Mouse (Mus musculus) cortical plate, adult 2 months (tissue): ENCODE results near the gene Naglu.

Experiments
- CTCF ChIP-seq: fragments of 200-500 bp; IDR thresholded peaks from 2 replicates; pipeline ENCODE4 v1.5.1; 2011; ENCODE audit warnings: mild to moderate bottlenecking, control low read depth, low read length; ENCODE audit not compliant: insufficient read depth; ENCODE audit errors: extremely low read depth
- POLR2A ChIP-seq: fragments of 200-500 bp; IDR thresholded peaks from 2 replicates; pipeline ENCODE4 v1.6.1; 2011; ENCODE audit warnings: mild to moderate bottlenecking, low read length, control low read depth; ENCODE audit not compliant: insufficient read depth; ENCODE audit errors: extremely low read depth

DNA sequence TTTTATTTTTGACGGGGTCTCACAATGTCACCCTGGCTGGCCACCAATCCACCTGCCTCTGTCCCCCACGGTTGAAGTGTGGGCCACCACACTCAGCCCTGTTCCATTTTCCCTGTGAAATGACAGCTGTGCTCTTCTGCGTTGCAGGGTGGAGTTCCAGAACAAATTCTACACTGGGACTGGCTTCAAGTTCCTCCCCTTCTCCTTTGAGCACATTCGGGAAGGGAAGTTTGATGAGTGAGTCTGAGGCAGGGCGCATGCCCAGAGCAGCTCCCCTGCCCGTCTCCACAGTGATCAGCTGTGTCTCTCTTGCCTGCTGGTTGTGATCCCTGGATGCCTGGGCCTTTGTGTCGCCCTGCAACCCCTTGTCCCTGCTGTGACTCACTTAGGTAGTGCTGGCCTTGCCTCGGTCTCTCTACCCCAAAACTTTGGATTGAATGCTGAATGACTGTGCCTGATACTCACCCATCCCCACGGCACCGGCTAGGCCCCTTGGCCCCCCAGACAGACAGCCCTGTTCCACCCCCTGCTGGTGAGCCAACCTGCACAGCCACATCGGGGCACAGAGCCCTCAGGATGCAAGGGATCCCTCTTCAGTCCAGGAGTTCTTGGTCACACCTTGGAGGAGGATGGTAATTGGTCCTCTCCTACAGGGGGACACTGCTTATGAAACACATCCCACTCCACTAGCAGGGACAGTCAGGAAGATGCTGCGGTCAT is 7.5 kb upstream of the Naglu start:
- TF ChIP-seq CTCF (no peak), POLR2A (no peak)
